ENCODE assay signal across 8 mouse cellular contexts in genomic region chr9:107534408-107535202, GRCm38 (mm10). TPM values are rescaled to one million over a fixed set of nuclear protein-coding genes. Genes with fewer than 3 reads are reported as not detected.
DNase-seq lines count a peak whose midpoint lies in the region; ATAC-seq and TF ChIP-seq lines count a peak whose summit lies in the region.

No protein-coding gene starts in this region.

- peak overlapping the region; percentile 99 for H3K4me2 ChIP-seq in limb, embryonic 12.5 days
- peak overlapping the region; percentile 98 for H3K4me2 ChIP-seq in midbrain, embryonic 15.5 days

- peak overlapping the region; percentile 81 for H3K9ac ChIP-seq in limb, embryonic 12.5 days (replicated peaks)
- peak overlapping the region; percentile 88 for H3K9ac ChIP-seq in midbrain, embryonic 15.5 days

- peaks cover 32% of the 10 kb centered on the region for H3K36me3 ChIP-seq in limb, embryonic 12.5 days
- peaks cover 19% of the 10 kb centered on the region for H3K36me3 ChIP-seq in midbrain, embryonic 15.5 days (replicated peaks)

- H3K27ac ChIP-seq in limb, embryonic 12.5 days: peak overlapping the region; percentile 60; the same call in 1 of the 2 replicates
- H3K27ac ChIP-seq in midbrain, embryonic 15.5 days: peak overlapping the region; percentile 76

- ATAC-seq in granulocyte monocyte progenitor cell, adult 5-6 weeks (replicated peaks; ENCODE audit: poor library complexity, severe bottlenecking): peak; percentile 10
- no peak for ATAC-seq in limb, embryonic 12.5 days (ENCODE audit: insufficient number of reproducible peaks, insufficient read depth, low FRiP score, low TSS enrichment, low read depth)
- ATAC-seq in midbrain, embryonic 15.5 days (replicated peaks): no peak; the same call in 1 of the 2 replicates
- ATAC-seq in monocyte, adult 5-6 weeks (replicated peaks; ENCODE audit: insufficient number of reproducible peaks, low FRiP score, low TSS enrichment, poor library complexity, severe bottlenecking): no peak

- no peaks in the 10 kb centered on the region for H3K9me3 ChIP-seq in limb, embryonic 12.5 days
- no peaks in the 10 kb centered on the region for H3K9me3 ChIP-seq in midbrain, embryonic 15.5 days

- H3K27me3 ChIP-seq in limb, embryonic 12.5 days: peaks cover 8% of the 10 kb centered on the region; the same call in 1 of the 2 replicates
- H3K27me3 ChIP-seq in midbrain, embryonic 15.5 days (replicated peaks): no peaks in the 10 kb centered on the region

- TF ChIP-seq POLR2A in lung, adult 2 months (IDR thresholded peaks at IDR 0.05; ENCODE audit: borderline replicate concordance, extremely low read depth, low read depth, low read length): no peak

- H3K4me3 ChIP-seq in lung, adult 2 months (replicated peaks; ENCODE audit: extremely low read depth, low read depth, low read length): peak overlapping the region; percentile 95
- peak overlapping the region; percentile 76 for H3K4me3 ChIP-seq in limb, embryonic 12.5 days (replicated peaks)
- H3K4me3 ChIP-seq in midbrain, embryonic 15.5 days: peak overlapping the region; percentile 92

- under 1% methylated on average over 40 of the region's 40 CpGs for WGBS in lung, adult 2 months
- WGBS in limb, embryonic 12.5 days: under 1% methylated on average over 40 of the region's 40 CpGs
- WGBS in midbrain, embryonic 15.5 days: under 1% methylated on average over 40 of the region's 40 CpGs

- H3K4me1 ChIP-seq in lung, adult 2 months (ENCODE audit: control insufficient read depth, insufficient read depth, low read length): peaks cover 21% of the 10 kb centered on the region
- peaks cover 27% of the 10 kb centered on the region for H3K4me1 ChIP-seq in limb, embryonic 12.5 days (replicated peaks)
- peaks cover 34% of the 10 kb centered on the region for H3K4me1 ChIP-seq in midbrain, embryonic 15.5 days

- no peak for DNase-seq in lung, adult 2 months
- DNase-seq in lung, postnatal 36 days: no peak
- peak; percentile 65 for DNase-seq in cerebellum, adult 9-10 months
- no peak for DNase-seq in testis, postnatal 14 days (ENCODE audit: low spot score)

- no peak for TF ChIP-seq CTCF in lung, adult 2 months (IDR thresholded peaks at IDR 0.05; ENCODE audit: insufficient read depth, low read length)

RNA-seq across cellular contexts. Expression of gene Tmem115, which starts 0.9 kb away (rescaled TPM):
- polyA plus RNA-seq in lung, adult 2 months (2012; rRNA removed): 57.6 and 59.4 TPM in 2 replicates
- total RNA-seq in granulocyte monocyte progenitor cell, adult 5-6 weeks (2014; fragmentation: Nextera tagmentation): 12.2 and 13.7 TPM in 2 replicates
- 12.1 and 12.5 TPM in 2 replicates for total RNA-seq in granulocyte monocyte progenitor cell, adult 5-6 weeks (2017)
- 47.0 and 47.7 TPM in 2 replicates for polyA plus RNA-seq in limb, embryonic 12.5 days (2016; fragmentation: Nextera tagmentation; extraction: Ambion mirVana)
- 48.0 and 50.5 TPM in 2 replicates for polyA plus RNA-seq in midbrain, embryonic 15.5 days (2015; fragmentation: Nextera tagmentation; extraction: Ambion mirVana)
- total RNA-seq in monocyte, adult 5-6 weeks (2017): 19.0 to 26.5 TPM (median 21.7 TPM) in 3 replicates

RNA-seq across cellular contexts. Expression of gene Cyb561d2, which starts 7.4 kb away (rescaled TPM):
- 35.6 and 37.1 TPM in 2 replicates for polyA plus RNA-seq in lung, adult 2 months (2012; rRNA removed)
- total RNA-seq in granulocyte monocyte progenitor cell, adult 5-6 weeks (2014; fragmentation: Nextera tagmentation): 21.2 and 31.0 TPM in 2 replicates
- 13.2 and 13.9 TPM in 2 replicates for total RNA-seq in granulocyte monocyte progenitor cell, adult 5-6 weeks (2017)
- polyA plus RNA-seq in limb, embryonic 12.5 days (2016; fragmentation: Nextera tagmentation; extraction: Ambion mirVana): 15.3 and 15.6 TPM in 2 replicates
- 45.1 and 45.7 TPM in 2 replicates for polyA plus RNA-seq in midbrain, embryonic 15.5 days (2015; fragmentation: Nextera tagmentation; extraction: Ambion mirVana)
- 8.0 to 27.2 TPM (median 14.4 TPM) in 3 replicates for total RNA-seq in monocyte, adult 5-6 weeks (2017)

RNA-seq across cellular contexts. Expression of gene Nprl2, which starts 7.4 kb away (rescaled TPM):
- polyA plus RNA-seq in lung, adult 2 months (2012; rRNA removed): 24.8 and 31.3 TPM in 2 replicates
- total RNA-seq in granulocyte monocyte progenitor cell, adult 5-6 weeks (2014; fragmentation: Nextera tagmentation): 11.3 and 16.7 TPM in 2 replicates
- total RNA-seq in granulocyte monocyte progenitor cell, adult 5-6 weeks (2017): 11.3 and 14.3 TPM in 2 replicates
- 38.6 and 40.1 TPM in 2 replicates for polyA plus RNA-seq in limb, embryonic 12.5 days (2016; fragmentation: Nextera tagmentation; extraction: Ambion mirVana)
- polyA plus RNA-seq in midbrain, embryonic 15.5 days (2015; fragmentation: Nextera tagmentation; extraction: Ambion mirVana): 78.4 and 81.6 TPM in 2 replicates
- 17.4 to 20.5 TPM (median 18.7 TPM) in 3 replicates for total RNA-seq in monocyte, adult 5-6 weeks (2017)

RNA-seq across cellular contexts. Expression of gene Zmynd10, which starts 12.5 kb away (rescaled TPM):
- 12.8 and 13.2 TPM in 2 replicates for polyA plus RNA-seq in lung, adult 2 months (2012; rRNA removed)
- not detected in 2 replicates for total RNA-seq in granulocyte monocyte progenitor cell, adult 5-6 weeks (2014; fragmentation: Nextera tagmentation)
- total RNA-seq in granulocyte monocyte progenitor cell, adult 5-6 weeks (2017): not detected in 2 replicates
- 1.2 and 1.7 TPM in 2 replicates for polyA plus RNA-seq in limb, embryonic 12.5 days (2016; fragmentation: Nextera tagmentation; extraction: Ambion mirVana)
- 4.6 TPM in 2 replicates for polyA plus RNA-seq in midbrain, embryonic 15.5 days (2015; fragmentation: Nextera tagmentation; extraction: Ambion mirVana)
- 3.2 to 4.0 TPM in 2 of 3 replicates, not detected in the other for total RNA-seq in monocyte, adult 5-6 weeks (2017)

RNA-seq across cellular contexts. Expression of gene Rassf1, which starts 16.8 kb away (rescaled TPM):
- polyA plus RNA-seq in lung, adult 2 months (2012; rRNA removed): 43.7 and 45.5 TPM in 2 replicates
- 40.2 and 42.2 TPM in 2 replicates for total RNA-seq in granulocyte monocyte progenitor cell, adult 5-6 weeks (2014; fragmentation: Nextera tagmentation)
- total RNA-seq in granulocyte monocyte progenitor cell, adult 5-6 weeks (2017): 34.1 and 36.7 TPM in 2 replicates
- polyA plus RNA-seq in limb, embryonic 12.5 days (2016; fragmentation: Nextera tagmentation; extraction: Ambion mirVana): 59.8 and 64.8 TPM in 2 replicates
- polyA plus RNA-seq in midbrain, embryonic 15.5 days (2015; fragmentation: Nextera tagmentation; extraction: Ambion mirVana): 44.4 and 45.3 TPM in 2 replicates
- 67.8 to 117 TPM (median 83.9 TPM) in 3 replicates for total RNA-seq in monocyte, adult 5-6 weeks (2017)
